Mouse (Mus musculus) heart, embryonic 10.5 days (tissue): ENCODE measurements around the gene Dzip1. TPM values are rescaled to one million over a fixed set of nuclear protein-coding genes. Genes with fewer than 3 reads are reported as not detected.

Experiments
- DNase-seq: peaks from one replicate; pipeline ENCODE4 v3.0.0-alpha.2; 2017; ENCODE audit warnings: low spot score
- H3K27ac ChIP-seq: fragments of 300-500 bp; sonication (generic); 2 replicates; pipeline ENCODE4 v1.5.1; 2016; ENCODE audit warnings: mild to moderate bottlenecking
- H3K27me3 ChIP-seq: fragments of 300-500 bp; sonication (generic); 2 replicates; pipeline ENCODE4 v1.6.1; 2016; ENCODE audit warnings: mild to moderate bottlenecking; ENCODE audit not compliant: poor library complexity, insufficient read depth, severe bottlenecking
- H3K36me3 ChIP-seq: fragments of 300-500 bp; sonication (generic); 2 replicates; pipeline ENCODE4 v1.6.1; 2016; ENCODE audit warnings: mild to moderate bottlenecking, moderate library complexity
- H3K4me1 ChIP-seq: fragments of 300-500 bp; sonication (generic); 2 replicates; pipeline ENCODE4 v1.6.1; 2016; ENCODE audit warnings: mild to moderate bottlenecking
- H3K4me3 ChIP-seq: fragments of 300-500 bp; sonication (generic); 2 replicates; pipeline ENCODE4 v1.5.1; 2016; ENCODE audit warnings: mild to moderate bottlenecking, moderate library complexity
- H3K9me3 ChIP-seq: fragments of 300-500 bp; sonication (generic); 2 replicates; pipeline ENCODE4 v1.6.1; 2016; ENCODE audit warnings: mild to moderate bottlenecking, moderate library complexity
- WGBS: fragments of 180-500 bp; shearing (Covaris S2); methylation state at CpG from one replicate; pipeline ENCODE4 v1.1.7; 2016; 5-methylcytosine and 5-hydroxymethylcytosine counted together
- polyA plus RNA-seq: library from polyadenylated mRNA; unstranded; fragments of >200 nt; fragmentation: Nextera tagmentation; extraction: Ambion mirVana; gene quantifications from 2 replicates; pipeline ENCODE4 v1.2.1, GENCODE M21; 2016

Dzip1 gene
- polyA plus RNA-seq, 1 experiment from 2014 or later, result 15.3 TPM

DNA sequence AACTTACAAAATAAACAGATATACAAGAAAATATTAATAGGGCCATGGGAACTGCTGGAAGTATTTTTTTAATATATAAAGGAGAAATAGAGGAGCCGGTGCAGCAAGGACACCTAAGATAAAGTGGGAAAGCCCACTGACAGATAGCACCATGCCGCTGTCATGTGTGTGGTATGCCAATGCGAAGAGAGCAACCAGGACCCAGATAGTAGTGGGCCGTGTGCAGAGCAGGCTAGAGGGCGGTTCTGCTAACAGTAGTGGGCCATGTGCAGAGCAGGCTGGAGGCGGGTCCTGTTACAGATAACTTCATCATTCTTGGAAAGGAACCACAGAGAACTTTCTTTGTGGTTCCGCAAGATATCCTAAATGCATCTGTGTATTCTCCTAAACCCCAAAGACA, 88.5 kb downstream of the Dzip1 start:
- WGBS, result 72% methylated on average over 7 of the region's 7 CpGs

DNA sequence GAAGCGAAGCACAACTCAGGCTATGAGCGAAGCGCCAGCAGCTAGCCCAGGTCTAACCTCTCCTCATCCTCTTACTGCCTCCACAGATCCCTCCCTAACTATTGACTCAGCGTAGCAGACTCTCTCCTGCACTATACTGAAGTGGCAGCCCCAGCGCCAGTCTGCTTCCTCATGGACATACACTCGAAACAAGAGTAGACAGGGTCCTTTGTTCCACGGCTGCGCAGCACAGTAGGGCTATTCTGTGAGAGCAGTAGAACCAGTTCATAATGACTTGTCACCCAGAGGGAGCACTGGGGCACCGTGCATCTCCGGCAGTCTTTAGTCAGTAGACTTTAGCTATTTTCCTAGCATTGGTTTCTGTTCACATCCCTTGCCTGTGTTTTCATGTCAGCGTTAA, 89.1 kb downstream of the Dzip1 start:
- H3K4me3 ChIP-seq, result no peak overlapping the region
- H3K27ac ChIP-seq, result no peak overlapping the region
- no peaks in the 10 kb centered on the region for H3K27me3 ChIP-seq
- 80% methylated on average over 11 of the region's 11 CpGs for WGBS
- no peak for DNase-seq
- H3K9me3 ChIP-seq, result no peaks in the 10 kb centered on the region
- peaks cover 4% of the 10 kb centered on the region; the same call in 1 of the 2 replicates for H3K4me1 ChIP-seq
- no peaks in the 10 kb centered on the region for H3K36me3 ChIP-seq

More for the DNA sequence above, 88.5 kb downstream of the Dzip1 start:
- Histone ChIP-seq H3K9me3 (no peaks in the 10 kb centered on the region), H3K27me3 (no peaks in the 10 kb centered on the region), H3K4me3 (no peak overlapping the region), H3K36me3 (no peaks in the 10 kb centered on the region), H3K27ac (no peak overlapping the region), H3K4me1 (peaks cover 4% of the 10 kb centered on the region; the same call in 1 of the 2 replicates)
- DNase-seq, result no peak

DNA sequence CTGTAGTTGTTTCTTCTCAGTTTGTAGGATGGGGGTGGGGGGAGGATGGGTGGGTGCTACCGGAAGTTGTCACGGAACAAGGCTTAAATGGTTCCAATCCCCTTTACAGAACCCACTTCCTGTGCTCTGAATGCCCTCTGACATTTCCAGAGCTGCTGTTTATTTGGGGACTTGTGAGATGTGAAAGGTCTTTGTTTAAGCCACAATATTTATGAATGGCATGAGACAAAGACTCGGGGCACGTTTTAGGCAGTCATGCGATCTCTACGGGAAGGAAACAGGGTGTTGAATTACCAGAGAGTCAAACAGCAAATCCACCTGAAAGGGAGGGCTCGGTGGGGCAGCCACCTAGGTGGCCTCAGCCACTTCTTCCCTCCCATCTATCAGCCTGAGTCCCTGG, 90.9 kb downstream of the Dzip1 start:
- Histone ChIP-seq H3K4me1 (peaks cover 4% of the 10 kb centered on the region; the same call in 1 of the 2 replicates), H3K27ac (no peak overlapping the region)
- WGBS, result 27% methylated on average over 7 of the region's 7 CpGs

DNA sequence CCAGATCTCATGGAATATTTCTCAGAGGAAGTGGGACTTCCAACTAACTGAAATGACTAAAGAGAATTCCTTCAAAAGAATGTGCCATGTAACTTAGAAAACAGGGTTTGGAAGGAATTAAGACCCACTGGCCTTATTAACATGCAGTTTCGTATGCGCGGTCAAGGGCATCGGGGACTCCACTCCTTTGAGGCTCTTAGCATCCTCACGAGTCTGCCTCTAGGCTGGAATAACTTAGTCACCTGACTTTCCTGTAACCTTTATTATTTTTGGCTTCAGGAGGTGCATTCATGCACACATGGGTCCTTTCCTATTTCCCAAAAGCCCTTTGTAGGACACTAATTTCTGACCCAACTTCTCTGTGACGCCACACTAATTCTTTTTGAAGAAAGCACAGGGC, 92.0 kb downstream of the Dzip1 start:
- no peak overlapping the region for H3K4me3 ChIP-seq
- peaks cover 4% of the 10 kb centered on the region; the same call in 1 of the 2 replicates for H3K4me1 ChIP-seq
- H3K36me3 ChIP-seq, result no peaks in the 10 kb centered on the region
- no peaks in the 10 kb centered on the region for H3K27me3 ChIP-seq
- H3K9me3 ChIP-seq, result no peaks in the 10 kb centered on the region
- 83% methylated on average over 6 of the region's 6 CpGs for WGBS
- H3K27ac ChIP-seq, result no peak overlapping the region
- no peak for DNase-seq

More for the DNA sequence above, 90.9 kb downstream of the Dzip1 start:
- no peak for DNase-seq
- no peaks in the 10 kb centered on the region for H3K36me3 ChIP-seq
- H3K9me3 ChIP-seq, result no peaks in the 10 kb centered on the region
- no peaks in the 10 kb centered on the region for H3K27me3 ChIP-seq
- no peak overlapping the region for H3K4me3 ChIP-seq

DNA sequence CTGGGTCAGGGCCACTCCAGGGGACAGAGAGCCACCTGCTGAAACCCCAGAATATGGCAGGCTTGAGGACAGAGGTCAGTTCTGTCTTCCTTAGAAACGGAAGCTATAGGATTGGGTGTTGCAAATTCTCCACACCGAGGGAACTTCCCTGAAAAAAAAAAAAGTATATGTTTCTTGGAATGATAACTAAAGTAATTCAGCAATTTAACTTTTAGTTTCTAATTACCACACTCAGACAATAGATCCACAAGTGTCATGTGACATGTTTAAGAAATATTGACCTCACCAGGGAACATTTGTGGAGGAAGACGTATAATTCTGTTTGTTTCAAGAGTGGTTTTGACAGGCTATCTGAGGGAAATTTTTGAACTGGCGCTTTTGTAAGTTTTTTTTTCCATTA, 93.7 kb downstream of the Dzip1 start:
- Histone ChIP-seq H3K9me3 (no peaks in the 10 kb centered on the region), H3K27me3 (no peaks in the 10 kb centered on the region), H3K4me1 (peaks cover 4% of the 10 kb centered on the region; the same call in 1 of the 2 replicates), H3K4me3 (no peak overlapping the region), H3K36me3 (no peaks in the 10 kb centered on the region), H3K27ac (no peak overlapping the region)
- no peak for DNase-seq
- 73% methylated on average over 4 of the region's 4 CpGs for WGBS

DNA sequence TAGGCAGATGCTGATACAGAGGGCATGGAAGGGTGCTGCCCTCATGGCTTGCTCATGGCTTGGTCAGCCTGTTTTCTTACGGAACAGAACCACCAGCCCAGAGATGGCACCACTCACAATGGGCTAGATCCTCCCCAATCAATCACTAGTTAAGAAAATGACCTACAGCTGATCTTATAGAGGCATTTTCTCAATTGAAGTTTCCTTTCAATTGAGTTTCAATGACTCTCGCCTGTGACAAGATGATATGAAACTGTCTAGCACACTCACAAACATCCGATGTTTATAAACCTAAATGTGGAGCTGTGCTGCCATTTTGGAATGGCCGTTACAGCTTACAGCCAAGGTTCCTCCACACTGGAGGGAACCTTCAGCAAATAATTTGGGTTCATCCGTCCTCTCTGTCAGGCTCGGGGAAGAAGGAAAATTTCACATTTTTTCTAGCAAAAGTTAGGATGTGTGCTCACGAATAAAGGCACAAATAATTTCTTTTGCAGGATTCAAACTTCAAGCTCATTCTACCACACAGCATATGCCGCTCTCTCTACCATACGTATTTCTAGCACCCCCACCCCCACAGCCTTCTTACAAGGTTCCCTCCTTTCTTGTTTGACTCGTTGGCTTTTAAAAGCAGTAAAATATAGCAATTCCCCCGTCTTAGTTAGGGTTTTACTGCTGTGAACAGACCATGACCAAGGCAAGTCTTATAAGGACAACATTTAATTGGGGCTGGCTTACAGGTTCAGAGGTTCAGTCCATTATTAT, 95.7 kb downstream of the Dzip1 start:
- no peak overlapping the region for H3K4me3 ChIP-seq
- no peaks in the 10 kb centered on the region for H3K9me3 ChIP-seq
- WGBS, result 84% methylated on average over 11 of the region's 11 CpGs
- H3K27ac ChIP-seq, result no peak overlapping the region
- no peak for DNase-seq
- no peaks in the 10 kb centered on the region for H3K36me3 ChIP-seq
- peaks cover 3% of the 10 kb centered on the region; the same call in 1 of the 2 replicates for H3K4me1 ChIP-seq
- H3K27me3 ChIP-seq, result no peaks in the 10 kb centered on the region

DNA sequence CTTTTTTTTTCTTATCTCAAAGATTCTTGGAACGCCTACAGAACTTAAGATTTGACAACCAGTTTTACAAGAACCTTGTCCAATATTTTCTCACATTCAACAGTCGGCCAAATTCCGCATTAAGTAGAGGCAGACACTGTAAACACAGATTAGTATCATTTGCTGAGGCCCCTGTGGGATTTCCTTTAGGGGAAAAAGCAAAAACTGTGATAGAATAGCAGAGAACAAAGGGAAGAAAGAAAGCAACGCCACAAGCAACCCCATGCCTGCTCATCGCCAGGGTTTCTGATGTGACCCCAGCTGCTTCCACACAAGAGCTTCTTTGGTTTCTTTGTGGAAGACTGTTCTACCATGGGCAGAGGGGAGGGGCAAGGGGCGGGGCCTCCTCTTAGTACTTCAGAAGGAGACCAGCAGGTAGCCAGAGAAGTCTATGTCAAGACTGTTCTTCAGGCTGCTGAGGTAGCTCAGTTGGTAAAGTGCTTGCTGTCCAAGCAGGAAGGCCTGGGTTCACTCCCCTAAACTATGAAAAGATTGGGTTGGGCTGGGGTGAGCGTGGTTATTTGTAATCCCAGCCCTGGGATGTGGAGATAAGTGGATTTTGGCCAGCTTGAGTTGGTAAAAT, 97.9 kb downstream of the Dzip1 start:
- no peak for DNase-seq
- WGBS, result 51% methylated on average over 7 of the region's 7 CpGs

DNA sequence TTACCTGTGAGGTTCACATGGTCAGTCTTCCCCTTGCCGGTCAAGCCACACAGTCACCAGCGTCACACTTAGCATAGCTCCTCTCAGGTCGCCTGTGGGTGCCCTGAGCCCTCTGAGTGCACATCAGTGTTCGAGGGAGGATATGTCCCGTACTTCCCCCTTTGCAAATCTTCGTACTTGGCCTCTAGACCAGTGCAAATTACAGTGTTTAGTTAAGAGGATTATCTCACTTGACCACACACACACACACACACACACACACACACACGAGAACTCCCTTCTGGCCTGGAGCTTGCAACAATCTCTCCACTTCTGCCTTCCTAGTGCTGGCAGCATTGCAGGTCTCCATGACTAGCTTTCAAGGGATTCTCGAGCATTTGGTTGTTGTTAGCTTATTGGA, 98.9 kb downstream of the Dzip1 start:
- Histone ChIP-seq H3K27ac (no peak overlapping the region), H3K9me3 (no peaks in the 10 kb centered on the region), H3K36me3 (no peaks in the 10 kb centered on the region), H3K4me3 (no peak overlapping the region), H3K4me1 (no peaks in the 10 kb centered on the region), H3K27me3 (no peaks in the 10 kb centered on the region)
- no peak for DNase-seq
- WGBS, result 76% methylated on average over 8 of the region's 8 CpGs

More for the DNA sequence above, 97.9 kb downstream of the Dzip1 start:
- Histone ChIP-seq H3K27ac (no peak overlapping the region), H3K9me3 (no peaks in the 10 kb centered on the region), H3K36me3 (no peaks in the 10 kb centered on the region), H3K4me3 (no peak overlapping the region), H3K4me1 (no peaks in the 10 kb centered on the region), H3K27me3 (no peaks in the 10 kb centered on the region)

Other genes starting within 250 kb of the Dzip1 start
- 1.9 TPM in 2 replicates for gene Abcc4, start 219.2 kb downstream of the Dzip1 start, polyA plus RNA-seq
- 0.15 and 0.70 TPM in 2 replicates for gene Cldn10, start 137.6 kb downstream of the Dzip1 start, polyA plus RNA-seq
- 38.0 and 44.3 TPM in 2 replicates for gene Dnajc3, start 12.5 kb upstream of the Dzip1 start, polyA plus RNA-seq
- gene Uggt2, start 174.0 kb upstream of the Dzip1 start, polyA plus RNA-seq, result 11.2 and 11.6 TPM in 2 replicates
- gene Hs6st3, start 212.9 kb upstream of the Dzip1 start, polyA plus RNA-seq, result 0.18 TPM in 1 of 2 replicates, not detected in the other